Mouse (Mus musculus) olfactory bulb, adult 2 months (tissue): ENCODE results near the gene Slc5a3. TPM values are rescaled to one million over a fixed set of nuclear protein-coding genes. Genes with fewer than 3 reads are reported as not detected.
A peak's percentile ranks its signal among the peaks of the same experiment; 100 is the strongest.

ENCODE experiments used
- H3K27ac ChIP-seq: fragments of 200-500 bp; 2 replicates; pipeline ENCODE4 v1.5.1; 2012; ENCODE audit warnings: low read depth, low read length; ENCODE audit not compliant: insufficient read depth
- H3K4me1 ChIP-seq: fragments of 200-500 bp; 2 replicates; pipeline ENCODE4 v1.6.1; 2012; ENCODE audit warnings: low read length; ENCODE audit not compliant: control insufficient read depth, insufficient read depth
- H3K4me3 ChIP-seq: fragments of 200-500 bp; 2 replicates; pipeline ENCODE4 v1.5.1; 2012; ENCODE audit warnings: mild to moderate bottlenecking, low read depth, low read length, moderate library complexity; ENCODE audit not compliant: insufficient read depth
- CTCF ChIP-seq: fragments of 200-500 bp; IDR thresholded peaks from 2 replicates; pipeline ENCODE4 v1.5.1; 2012; ENCODE audit warnings: low read depth, mild to moderate bottlenecking, low read length, moderate library complexity; ENCODE audit not compliant: insufficient read depth
- POLR2A ChIP-seq: fragments of 200-500 bp; IDR thresholded peaks from 2 replicates; pipeline ENCODE4 v1.6.1; 2012; ENCODE audit warnings: mild to moderate bottlenecking, low read depth, low read length, moderate library complexity; ENCODE audit not compliant: insufficient read depth
- WGBS: fragments of 180-500 bp; shearing (Covaris S2); methylation state at CpG from one replicate; pipeline ENCODE4 v1.1.7; 2018; 5-methylcytosine and 5-hydroxymethylcytosine counted together
- polyA plus RNA-seq: library from polyadenylated mRNA; stranded (reverse); fragments of >200 nt; gene quantifications from 2 replicates; pipeline ENCODE4 v1.2.4, GENCODE M21; 2012; ENCODE audit warnings: low replicate concordance; ENCODE audit not compliant: missing spikeins, insufficient read depth, insufficient read length

The Slc5a3 gene
- polyA plus RNA-seq, 1 experiment, result not detected

GRCm38 (mm10) chr16:92107346-92107745, 49.2 kb downstream of the Slc5a3 start:
- 76% methylated on average over 5 of the region's 5 CpGs for whole genome bisulfite sequencing
- Histone ChIP-seq H3K4me1 (peaks cover 17% of the 10 kb centered on the region), H3K27ac (no peak overlapping the region), H3K4me3 (no peak overlapping the region)
- TF ChIP-seq CTCF (no peak), POLR2A (no peak)

GRCm38 (mm10) chr16:92114706-92115241, 56.7 kb downstream of the Slc5a3 start:
- Histone ChIP-seq H3K4me1 (peaks cover 34% of the 10 kb centered on the region), H3K27ac (peak overlapping the region; percentile 9; the same call in 1 of the 2 replicates), H3K4me3 (no peak overlapping the region)
- no peak for TF ChIP-seq CTCF
- no peak for TF ChIP-seq POLR2A
- 82% methylated on average over 5 of the region's 5 CpGs for WGBS

DNA sequence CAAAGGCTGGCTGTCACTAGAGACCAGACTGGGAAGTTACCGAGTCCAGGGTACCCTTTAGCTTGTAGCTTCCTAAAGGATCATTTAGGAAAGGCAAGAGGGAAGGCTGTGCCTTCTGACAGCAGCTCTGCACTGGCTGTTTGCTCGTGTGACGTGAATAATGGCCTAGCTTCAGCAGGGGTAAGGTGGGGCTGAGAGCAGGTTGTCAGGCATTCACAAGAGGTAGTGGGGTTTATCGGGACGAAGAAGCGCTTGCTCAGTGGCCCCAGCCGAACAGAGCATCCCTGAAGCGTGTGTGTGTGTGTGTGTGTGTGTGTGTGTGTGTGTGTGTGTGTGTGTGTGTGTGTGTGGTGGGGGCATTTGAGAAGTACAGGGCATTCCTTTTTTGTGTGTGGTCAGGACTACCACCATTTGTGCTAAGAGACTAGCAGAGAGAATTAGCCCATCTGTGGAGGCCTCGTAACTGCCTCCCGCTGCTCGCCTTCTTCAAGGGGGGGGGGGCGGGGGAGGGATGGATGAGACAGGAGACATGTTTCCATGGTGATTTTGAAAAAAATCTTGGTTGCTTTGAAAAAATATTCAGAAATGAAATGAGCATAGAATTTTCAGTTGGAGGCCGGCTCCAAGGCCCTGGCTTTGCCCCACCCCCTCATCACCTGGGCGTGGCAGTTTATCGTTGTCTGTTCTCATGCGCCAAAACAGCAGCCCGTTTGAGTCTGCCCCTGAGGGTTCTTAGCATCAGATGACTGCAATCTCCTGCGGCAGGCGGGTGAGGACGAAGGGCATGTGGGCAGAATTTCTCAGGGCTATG, 57.7 kb downstream of the Slc5a3 start:
- Histone ChIP-seq H3K4me1 (peaks cover 34% of the 10 kb centered on the region), H3K4me3 (peak overlapping the region; percentile 28), H3K27ac (peak overlapping the region; percentile 58; the same call in 1 of the 2 replicates)
- WGBS, result 24% methylated on average over 20 of the region's 20 CpGs
- TF ChIP-seq CTCF, result no peak
- no peak for TF ChIP-seq POLR2A

- TF ChIP-seq CTCF (no peak), POLR2A (no peak)
- Histone ChIP-seq H3K4me3 (no peak overlapping the region), H3K4me1 (peaks cover 34% of the 10 kb centered on the region), H3K27ac (no peak overlapping the region)
- WGBS, result 67% methylated on average over 9 of the region's 9 CpGs
Observed at GRCm38 (mm10) chr16:92117337-92118209, 59.5 kb downstream of the Slc5a3 start.

- Histone ChIP-seq H3K27ac (no peak overlapping the region), H3K4me1 (peaks cover 31% of the 10 kb centered on the region), H3K4me3 (no peak overlapping the region)
- WGBS, result 72% methylated on average over 13 of the region's 13 CpGs
- TF ChIP-seq CTCF (no peak), POLR2A (no peak)
Observed at GRCm38 (mm10) chr16:92119013-92119515, 60.9 kb downstream of the Slc5a3 start.

DNA sequence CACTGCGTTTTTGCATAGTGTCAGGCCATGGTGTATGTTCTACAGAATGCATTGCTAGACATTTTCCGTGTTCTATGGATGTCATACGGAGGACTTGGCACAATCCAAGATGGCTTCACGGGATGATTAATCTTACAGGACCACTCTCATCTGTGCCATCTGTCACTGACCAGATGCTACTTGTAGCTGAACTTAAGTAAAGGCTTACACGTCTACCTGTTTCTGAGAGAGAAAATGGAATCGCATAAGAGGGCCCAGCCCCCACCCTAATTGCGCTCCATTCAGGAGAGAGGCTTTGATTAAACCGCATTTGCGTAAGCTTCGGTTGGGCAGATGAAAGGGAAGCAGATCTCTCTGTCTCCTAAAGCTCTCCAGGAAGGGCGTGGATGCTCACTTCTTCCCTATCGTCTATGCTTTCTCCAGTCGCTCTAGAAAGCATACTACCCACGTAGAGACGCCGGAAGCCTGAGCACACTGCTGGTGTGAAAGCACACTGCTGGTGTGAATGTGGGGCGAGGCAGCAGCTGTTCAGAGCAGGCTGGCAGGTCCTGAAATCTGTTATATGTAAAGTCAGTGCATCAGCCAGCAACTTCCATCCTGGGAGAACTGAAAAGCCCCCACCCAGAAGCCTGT, 62.9 kb downstream of the Slc5a3 start:
- no peak overlapping the region for H3K4me3 ChIP-seq
- peaks cover 14% of the 10 kb centered on the region for H3K4me1 ChIP-seq
- TF ChIP-seq CTCF, result no peak
- no peak for TF ChIP-seq POLR2A
- WGBS, result 68% methylated on average over 17 of the region's 17 CpGs
- no peak overlapping the region for H3K27ac ChIP-seq

- WGBS, result 62% methylated on average over 4 of the region's 4 CpGs
- Histone ChIP-seq H3K4me1 (no peaks in the 10 kb centered on the region), H3K27ac (no peak overlapping the region), H3K4me3 (no peak overlapping the region)
- no peak for TF ChIP-seq CTCF
- TF ChIP-seq POLR2A, result no peak
Observed at GRCm38 (mm10) chr16:92127226-92127625, 69.1 kb downstream of the Slc5a3 start.

GRCm38 (mm10) chr16:92127666-92128065, 69.5 kb downstream of the Slc5a3 start:
- Histone ChIP-seq H3K4me3 (no peak overlapping the region), H3K27ac (no peak overlapping the region), H3K4me1 (no peaks in the 10 kb centered on the region)
- TF ChIP-seq POLR2A, result no peak
- no peak for TF ChIP-seq CTCF
- WGBS, result 91% methylated on average over 5 of the region's 5 CpGs
